Mouse (Mus musculus): Measurements from ENCODE around the gene Plod3.
A peak's percentile ranks its signal among the peaks of the same experiment; 100 is the strongest.

Gene Plod3

DNA sequence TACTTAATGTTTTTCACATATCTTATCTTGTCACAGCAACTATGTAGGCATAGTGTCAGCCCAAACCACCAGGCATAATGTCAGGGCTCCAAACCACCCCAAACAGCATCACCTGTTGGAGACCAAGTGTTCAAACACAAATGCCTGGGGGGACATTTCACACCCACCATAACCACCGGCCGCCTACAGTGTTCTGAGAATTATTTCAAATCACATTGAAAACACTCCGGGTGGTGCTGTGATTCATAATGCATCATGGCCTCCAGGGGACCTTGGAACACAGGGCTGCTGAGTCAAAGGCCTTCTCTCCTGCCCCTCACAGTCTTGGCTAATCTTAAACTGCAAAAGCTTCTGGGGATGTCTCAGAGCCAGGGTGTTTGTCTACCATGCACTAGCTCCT lies 29.1 kb downstream of the Plod3 start:
- no peak for ATAC-seq (ENCODE audit: low TSS enrichment)

- no peak for ATAC-seq (ENCODE audit: low TSS enrichment)
Observed at GRCm38 (mm10) chr5:137024318-137024717, 37.5 kb downstream of the Plod3 start.

- ATAC-seq (ENCODE audit: low TSS enrichment) = peak; percentile 45
Observed at GRCm38 (mm10) chr5:137025132-137025531, 38.3 kb downstream of the Plod3 start.

DNA sequence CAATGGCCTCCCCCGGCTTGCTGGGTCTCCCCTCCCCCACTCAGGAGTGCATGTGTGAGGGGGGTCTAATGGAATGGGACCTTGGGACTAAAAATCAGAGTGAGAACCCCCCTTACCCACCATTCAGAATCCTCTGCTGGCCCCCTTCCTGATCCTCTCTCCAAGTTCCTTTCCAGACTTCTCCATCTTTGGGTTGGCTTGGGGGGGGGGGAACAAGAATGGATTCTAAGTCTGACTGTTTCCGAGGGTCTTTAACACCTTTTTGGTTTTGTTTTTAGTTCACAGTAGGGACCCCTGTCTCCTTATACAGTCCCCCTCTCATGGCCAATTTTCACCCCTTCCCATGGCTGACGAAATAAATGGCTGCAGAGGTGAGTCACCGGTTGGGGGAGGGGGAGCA lies 39.3 kb downstream of the Plod3 start, which contains the start of gene Vgf:
TSS of gene Vgf (plus strand) at position 301 of the 400 bp plus-strand sequence.
- no peak for ATAC-seq (ENCODE audit: low TSS enrichment)

DNA sequence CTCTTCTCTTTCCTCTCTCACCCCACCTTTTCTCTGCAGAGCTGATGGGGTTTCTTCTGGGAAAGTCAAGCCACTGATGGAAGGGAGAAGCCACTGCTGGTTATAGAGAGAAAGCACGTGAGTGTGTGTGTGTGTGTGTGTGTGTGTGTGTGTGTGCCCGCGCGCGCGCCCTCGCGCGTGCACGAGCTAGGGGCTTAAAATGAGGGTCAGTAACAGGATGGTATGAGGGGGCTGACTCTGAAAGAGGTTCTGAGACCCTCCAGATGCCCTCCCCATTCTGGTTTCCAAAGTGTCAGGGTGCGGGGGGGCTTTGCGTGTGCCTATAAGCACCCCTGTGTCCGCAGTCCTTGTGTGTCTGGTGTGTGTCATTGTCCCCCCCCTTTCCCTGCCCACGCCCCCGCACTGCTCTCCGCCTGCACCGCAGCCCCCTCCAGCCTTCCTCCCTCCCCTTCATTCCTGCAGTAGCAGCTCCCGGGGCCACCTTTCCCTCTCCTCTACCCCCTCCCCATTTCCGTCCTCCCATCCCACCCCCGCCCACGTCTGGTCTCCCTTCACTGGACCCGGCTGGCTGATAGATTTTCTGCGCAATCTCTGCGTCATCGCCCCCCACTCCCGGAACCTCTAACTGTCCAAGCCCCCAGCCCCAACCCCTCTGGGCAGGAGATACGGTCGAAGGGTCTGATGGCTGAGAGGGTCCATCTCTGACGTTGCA lies 41.9 kb downstream of the Plod3 start:
- no peak for ATAC-seq (ENCODE audit: low TSS enrichment)

DNA sequence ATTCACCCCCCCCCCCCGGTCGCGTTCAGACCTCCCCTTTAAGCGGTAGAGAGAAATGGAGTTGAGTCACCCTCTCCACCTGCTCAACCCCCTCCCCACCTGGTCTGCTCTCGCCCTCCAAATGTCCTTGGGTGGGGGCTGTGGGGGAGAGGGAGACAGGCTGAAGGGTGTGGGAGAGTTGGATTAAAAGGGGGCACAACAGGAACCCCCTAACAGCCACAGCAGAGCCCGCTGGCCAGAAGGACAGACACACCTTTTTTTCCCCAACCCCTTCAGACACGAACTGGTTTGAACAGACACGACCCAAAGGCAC lies 42.4 kb downstream of the Plod3 start:
- ATAC-seq (ENCODE audit: low TSS enrichment) = no peak

DNA sequence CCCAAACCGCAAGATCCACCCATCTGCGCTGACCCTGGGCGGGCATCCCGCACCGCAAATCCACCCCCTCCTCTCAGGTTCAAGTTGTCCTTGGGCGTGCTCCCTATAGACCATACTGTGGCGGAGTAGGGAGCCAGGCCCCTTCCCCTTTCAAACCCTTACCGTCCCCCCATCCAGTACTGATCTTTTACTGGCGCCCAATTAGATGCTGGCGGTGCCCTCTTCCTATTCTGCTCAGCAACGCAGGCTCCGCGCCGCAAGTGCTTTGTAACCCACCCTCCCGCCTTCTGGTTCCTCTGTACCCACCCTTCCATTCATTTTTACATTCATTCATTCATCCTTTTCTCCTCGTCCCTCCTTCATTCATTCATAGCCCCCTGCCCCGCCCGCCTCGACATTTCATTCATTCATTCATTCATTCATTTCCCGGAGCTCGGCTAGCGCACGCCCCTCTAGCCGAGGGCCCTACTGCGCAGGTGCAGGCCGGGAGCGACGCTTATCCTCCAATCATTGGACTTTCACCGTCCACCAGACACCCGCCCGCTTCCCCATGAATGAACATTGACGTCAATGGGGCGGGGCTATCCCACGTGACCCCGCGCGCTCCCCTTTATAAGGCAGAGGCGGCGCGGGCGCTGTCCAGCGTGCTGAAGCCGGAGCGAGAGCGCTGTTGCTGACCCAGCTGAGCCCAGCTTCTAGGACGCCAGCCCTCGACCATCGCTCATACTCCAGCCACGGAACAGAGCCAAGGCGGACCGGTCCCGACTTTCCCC lies 43.0 kb downstream of the Plod3 start:
- ATAC-seq (ENCODE audit: low TSS enrichment) = peak; percentile 61

DNA sequence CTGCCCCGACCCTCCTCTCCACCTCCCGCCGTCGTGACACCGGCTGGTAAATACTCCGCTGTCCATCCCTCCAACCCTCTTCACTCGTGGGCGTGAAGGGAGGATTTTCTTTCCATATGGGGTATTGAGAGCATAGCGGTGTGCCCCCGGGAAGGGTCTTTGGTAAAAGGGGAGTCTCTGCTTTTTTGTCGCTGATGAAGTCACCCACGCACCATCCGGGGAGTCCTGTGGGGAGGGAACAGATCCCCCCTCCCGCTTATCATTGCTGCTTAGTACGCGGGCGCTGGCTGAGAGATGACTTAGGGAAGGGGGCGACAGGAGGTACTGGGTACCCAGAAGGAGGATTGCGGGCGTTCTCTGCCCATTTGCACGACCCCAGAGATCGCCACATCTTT lies 43.6 kb downstream of the Plod3 start:
- peak; percentile 10 for ATAC-seq (ENCODE audit: low TSS enrichment)

DNA sequence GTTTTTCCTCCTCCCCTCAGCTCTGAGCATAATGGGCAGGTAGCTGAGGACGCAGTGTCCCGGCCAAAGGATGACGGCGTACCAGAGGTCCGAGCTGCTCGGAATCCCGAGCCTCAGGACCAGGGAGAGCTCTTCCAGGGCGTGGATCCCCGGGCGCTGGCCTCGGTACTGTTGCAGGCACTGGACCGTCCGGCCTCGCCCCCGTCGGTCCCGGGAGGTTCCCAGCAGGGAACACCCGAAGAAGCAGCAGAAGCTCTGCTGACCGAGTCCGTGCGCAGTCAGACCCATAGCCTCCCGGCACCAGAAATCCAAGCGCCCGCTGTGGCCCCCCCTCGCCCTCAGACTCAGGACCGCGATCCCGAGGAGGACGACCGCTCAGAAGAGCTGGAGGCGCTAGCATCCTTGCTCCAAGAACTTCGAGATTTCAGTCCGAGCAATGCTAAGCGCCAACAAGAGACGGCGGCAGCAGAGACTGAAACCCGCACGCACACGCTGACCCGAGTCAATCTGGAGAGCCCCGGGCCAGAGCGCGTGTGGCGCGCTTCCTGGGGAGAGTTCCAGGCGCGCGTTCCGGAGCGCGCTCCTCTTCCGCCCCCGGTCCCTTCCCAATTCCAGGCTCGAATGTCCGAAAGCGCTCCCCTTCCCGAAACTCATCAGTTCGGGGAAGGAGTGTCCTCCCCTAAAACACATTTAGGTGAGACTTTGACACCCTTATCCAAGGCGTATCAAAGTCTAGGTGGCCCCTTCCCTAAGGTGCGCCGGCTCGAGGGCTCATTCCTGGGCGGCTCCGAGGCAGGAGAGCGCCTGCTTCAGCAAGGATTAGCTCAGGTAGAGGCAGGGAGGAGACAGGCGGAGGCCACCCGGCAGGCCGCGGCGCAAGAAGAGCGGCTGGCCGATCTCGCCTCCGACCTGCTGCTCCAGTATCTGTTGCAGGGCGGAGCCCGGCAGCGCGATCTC lies 44.5 kb downstream of the Plod3 start:
- ATAC-seq (ENCODE audit: low TSS enrichment) = no peak

DNA sequence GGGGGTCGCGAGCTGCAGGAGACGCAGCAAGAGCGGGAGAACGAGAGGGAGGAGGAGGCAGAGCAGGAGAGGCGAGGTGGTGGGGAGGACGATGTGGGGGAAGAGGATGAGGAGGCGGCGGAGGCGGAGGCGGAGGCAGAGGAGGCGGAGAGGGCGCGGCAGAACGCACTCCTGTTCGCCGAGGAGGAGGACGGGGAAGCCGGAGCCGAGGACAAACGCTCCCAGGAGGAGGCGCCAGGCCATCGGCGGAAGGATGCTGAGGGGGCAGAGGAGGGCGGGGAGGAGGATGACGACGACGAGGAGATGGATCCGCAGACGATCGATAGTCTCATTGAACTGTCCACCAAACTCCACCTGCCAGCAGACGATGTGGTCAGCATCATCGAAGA lies 45.2 kb downstream of the Plod3 start:
- ATAC-seq (ENCODE audit: low TSS enrichment) = peak; percentile 13; the same call in 1 of the 2 replicates

GRCm38 (mm10) chr5:137032641-137033074 lies 45.8 kb downstream of the Plod3 start:
- ATAC-seq (ENCODE audit: low TSS enrichment) = peak; percentile 36

- peak; percentile 47; the same call in 1 of the 2 replicates for ATAC-seq (ENCODE audit: low TSS enrichment)
Observed at GRCm38 (mm10) chr5:137036211-137036610, 49.4 kb downstream of the Plod3 start.

- no peak for ATAC-seq (ENCODE audit: low TSS enrichment)
Observed at GRCm38 (mm10) chr5:137039453-137039852, 52.6 kb downstream of the Plod3 start.

- ATAC-seq (ENCODE audit: low TSS enrichment) = no peak
Observed at GRCm38 (mm10) chr5:137041442-137041841, 54.6 kb downstream of the Plod3 start.

- no peak for ATAC-seq (ENCODE audit: low TSS enrichment)
Observed at GRCm38 (mm10) chr5:137043997-137044396, 57.2 kb downstream of the Plod3 start.

DNA sequence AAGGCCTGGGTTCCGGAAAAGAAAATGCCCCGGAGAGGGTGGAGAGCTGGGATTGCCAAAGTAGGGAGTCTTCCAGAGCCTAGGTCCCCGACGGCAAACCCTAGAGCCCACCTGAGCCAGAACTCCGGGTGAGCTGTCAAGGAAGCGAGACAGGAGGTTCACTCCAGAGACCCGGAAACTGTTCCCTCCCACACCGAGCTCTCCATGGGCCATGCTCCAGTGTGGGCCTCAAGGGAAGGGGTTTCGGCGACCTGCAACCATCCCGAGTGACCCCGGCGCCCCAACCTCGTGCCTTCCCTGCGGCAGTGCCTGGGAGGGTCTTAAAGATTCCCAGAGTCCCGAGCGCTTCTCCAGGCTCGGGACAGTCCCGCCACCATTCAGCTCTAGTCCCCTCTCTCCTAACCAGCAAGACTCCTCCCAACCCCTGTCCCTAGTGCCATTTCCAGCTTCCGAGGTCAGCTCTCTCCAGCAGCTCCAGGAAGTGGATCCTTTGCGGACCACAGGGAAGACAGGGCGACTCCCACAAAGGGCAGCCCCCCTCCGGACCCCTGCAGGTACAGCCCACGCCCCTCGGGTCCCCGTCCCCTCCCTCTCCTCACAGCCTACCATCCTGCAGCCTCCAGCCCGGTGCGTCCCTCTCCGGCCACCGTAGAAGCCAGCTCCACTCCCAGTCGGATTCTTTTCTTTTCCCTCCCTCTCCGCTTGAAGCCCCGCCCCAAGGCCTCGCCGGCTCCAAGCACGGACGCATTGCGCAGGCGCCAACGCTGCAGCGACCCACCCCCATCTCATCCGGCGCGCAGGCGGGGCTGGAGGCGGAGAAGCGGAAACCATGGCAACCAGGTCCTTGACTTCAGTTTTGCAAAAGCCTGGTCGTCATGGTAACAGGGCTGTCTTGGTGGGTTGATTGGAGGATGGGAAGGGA lies 58.8 kb downstream of the Plod3 start, which contains the start of gene Ap1s1:
TSS of gene Ap1s1 (minus strand) at position 734 of the 922 bp plus-strand sequence.
- peak; percentile 91 for ATAC-seq (ENCODE audit: low TSS enrichment)
